Mouse (Mus musculus): ENCODE results near the gene Kcnip1.

DNA sequence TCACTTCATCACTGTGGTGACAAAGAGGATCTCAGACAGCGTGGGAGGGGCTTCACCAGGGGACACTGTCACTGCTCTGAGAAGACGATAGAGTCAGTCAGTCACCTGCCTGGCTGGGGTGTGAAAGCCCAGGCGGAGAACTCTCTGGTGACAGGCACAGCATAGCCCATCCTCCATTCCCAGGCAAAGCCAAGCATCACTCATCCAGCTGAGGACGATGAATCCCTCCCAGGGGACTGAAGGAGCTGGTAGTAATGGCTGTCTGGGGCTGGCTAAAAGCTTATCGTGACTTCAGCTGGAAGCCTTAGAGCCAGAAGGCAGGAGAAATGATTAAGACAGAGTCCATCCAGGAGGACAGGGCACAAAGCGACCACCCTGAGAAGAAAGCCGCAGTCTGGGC is 182.8 kb downstream of the Kcnip1 start:
- TF ChIP-seq CTCF (IDR thresholded peaks at IDR 0.05; ENCODE audit: extremely low read depth, insufficient read depth, insufficient read length, insufficient replicate concordance) (no peak), POLR2A (IDR thresholded peaks at IDR 0.05; ENCODE audit: low read depth, low read length) (no peak)
